Mouse (Mus musculus) adrenal gland, postnatal 10 days (tissue): Measurements from ENCODE around the gene Abcg4. TPM values are rescaled to one million over a fixed set of nuclear protein-coding genes. Genes with fewer than 3 reads are reported as not detected.
A peak's percentile ranks its signal among the peaks of the same experiment; 100 is the strongest.
"Not testable (repeated sequence)": the region's sequence is repeated elsewhere in the genome, so short reads cannot be mapped to it uniquely, and the experiment has no call there.

ENCODE experiments used
- DNase-seq: peaks from one replicate; pipeline ENCODE4 v3.0.0; 2021; ENCODE audit warnings: mixed read lengths
- long read RNA-seq, 2 experiments: library from polyadenylated mRNA; stranded (forward); transcript quantifications; one replicate each; pipeline ENCODE4 v2.0.0; 2021
- total RNA-seq, 2 experiments: library from RNA; stranded (reverse); gene quantifications; 2 replicates each; pipeline ENCODE4 v1.2.3; 2021

The Abcg4 gene
- 10 to 100 TPM; 15.0 to 23.1 TPM for total RNA-seq
- long read RNA-seq, experiment 1, partial matches to known transcripts = 2 of 9 reads
- long read RNA-seq, experiment 1, other reads (novel, unspliced or antisense) = 5 of 9 reads
- long read RNA-seq, experiment 2, partial matches to known transcripts = 3 of 13 reads
- long read RNA-seq, experiment 2, other reads (novel, unspliced or antisense) = 6 of 13 reads

GRCm38 (mm10) chr9:44288076-44288958, at the start of gene Abcg4:
TSS of gene Abcg4 (minus strand) at chr9:44288615.
- DNase-seq = peak; percentile 58

- DNase-seq = no peak
These were observed 49.2 kb upstream of the Abcg4 start for GRCm38 (mm10) chr9:44337436-44338169.

GRCm38 (mm10) chr9:44336964-44337363, 48.5 kb upstream of the Abcg4 start:
- no peak for DNase-seq

GRCm38 (mm10) chr9:44336513-44336912, 48.1 kb upstream of the Abcg4 start:
- not testable (repeated sequence) for DNase-seq

GRCm38 (mm10) chr9:44336093-44336406, 47.6 kb upstream of the Abcg4 start:
- DNase-seq = no peak

GRCm38 (mm10) chr9:44335331-44336092, 47.1 kb upstream of the Abcg4 start:
- peak; percentile 58 for DNase-seq

GRCm38 (mm10) chr9:44334396-44335330, 46.2 kb upstream of the Abcg4 start, which contains the start of gene H2afx:
TSS of gene H2afx (plus strand) at chr9:44334694.
- peak; percentile 99 for DNase-seq

- no peak for DNase-seq
These were observed 44.7 kb upstream of the Abcg4 start for GRCm38 (mm10) chr9:44332918-44333638.

- DNase-seq = no peak
These were observed 42.3 kb upstream of the Abcg4 start for GRCm38 (mm10) chr9:44330736-44331135.

GRCm38 (mm10) chr9:44327926-44328325, 39.5 kb upstream of the Abcg4 start:
- DNase-seq = no peak

GRCm38 (mm10) chr9:44327064-44327711, 38.8 kb upstream of the Abcg4 start:
- DNase-seq = no peak

GRCm38 (mm10) chr9:44326371-44327063, 38.1 kb upstream of the Abcg4 start:
- DNase-seq = peak; percentile 86

- no peak for DNase-seq
These were observed 37.5 kb upstream of the Abcg4 start, which contains the start of gene Dpagt1 for GRCm38 (mm10) chr9:44325768-44326370. TSS of gene Dpagt1 (plus strand) at chr9:44326019.

- DNase-seq = not testable (repeated sequence)
These were observed 36.8 kb upstream of the Abcg4 start for GRCm38 (mm10) chr9:44325032-44325767.

- DNase-seq = peak; percentile 60
These were observed 35.7 kb upstream of the Abcg4 start for GRCm38 (mm10) chr9:44324147-44324546.

GRCm38 (mm10) chr9:44323656-44324055, 35.2 kb upstream of the Abcg4 start:
- not testable (repeated sequence) for DNase-seq

- no peak for DNase-seq
These were observed 32.4 kb upstream of the Abcg4 start for GRCm38 (mm10) chr9:44320799-44321133.
